Mouse (Mus musculus): Measurements from ENCODE around the gene Zbtb46. TPM values are rescaled to one million over a fixed set of nuclear protein-coding genes. Genes with fewer than 3 reads are reported as not detected.

The Zbtb46 gene
- 2.8 and 3.0 TPM in 2 replicates for polyA plus RNA-seq (2021; fragmentation: Nextera tagmentation)
- long read RNA-seq, experiment 1, partial matches to known transcripts: 4 of 5 reads
- long read RNA-seq, experiment 1, other reads (novel, unspliced or antisense): 0 of 5 reads
- long read RNA-seq, experiment 2, full-length matches to known transcripts: 29 of 37 reads
- long read RNA-seq, experiment 2, partial matches to known transcripts: 0 of 37 reads
- long read RNA-seq, experiment 2, other reads (novel, unspliced or antisense): 8 of 37 reads

DNA sequence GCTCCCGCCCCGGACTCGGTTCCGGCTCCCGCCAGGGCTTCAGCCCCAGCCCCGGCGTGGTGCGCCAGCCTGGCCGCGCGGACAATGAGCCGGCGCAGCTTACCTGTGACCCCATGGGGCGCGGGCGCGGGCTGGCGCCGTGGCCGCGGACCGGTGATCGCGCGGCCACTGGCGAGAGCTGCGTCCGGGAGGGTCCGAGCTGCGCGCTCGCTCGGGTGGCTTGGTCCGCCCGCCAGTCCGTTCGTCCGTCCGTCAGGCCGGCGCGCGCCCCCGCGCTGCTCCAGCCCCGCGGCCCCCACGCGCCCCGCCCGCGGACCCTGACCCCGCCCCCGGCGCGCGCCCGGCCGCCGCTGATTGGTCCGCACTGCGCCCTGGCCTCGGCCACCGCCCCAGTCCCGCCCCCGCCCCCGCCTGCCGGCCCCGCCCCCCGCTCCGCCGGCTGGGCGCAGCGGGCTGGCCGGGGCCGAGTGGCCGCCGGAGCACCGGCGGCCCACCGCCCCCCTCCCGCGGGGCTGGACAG, at the start of gene Zbtb46:
TSS of gene Zbtb46 (minus strand) at position 274 of the 520 bp plus-strand sequence.

DNA sequence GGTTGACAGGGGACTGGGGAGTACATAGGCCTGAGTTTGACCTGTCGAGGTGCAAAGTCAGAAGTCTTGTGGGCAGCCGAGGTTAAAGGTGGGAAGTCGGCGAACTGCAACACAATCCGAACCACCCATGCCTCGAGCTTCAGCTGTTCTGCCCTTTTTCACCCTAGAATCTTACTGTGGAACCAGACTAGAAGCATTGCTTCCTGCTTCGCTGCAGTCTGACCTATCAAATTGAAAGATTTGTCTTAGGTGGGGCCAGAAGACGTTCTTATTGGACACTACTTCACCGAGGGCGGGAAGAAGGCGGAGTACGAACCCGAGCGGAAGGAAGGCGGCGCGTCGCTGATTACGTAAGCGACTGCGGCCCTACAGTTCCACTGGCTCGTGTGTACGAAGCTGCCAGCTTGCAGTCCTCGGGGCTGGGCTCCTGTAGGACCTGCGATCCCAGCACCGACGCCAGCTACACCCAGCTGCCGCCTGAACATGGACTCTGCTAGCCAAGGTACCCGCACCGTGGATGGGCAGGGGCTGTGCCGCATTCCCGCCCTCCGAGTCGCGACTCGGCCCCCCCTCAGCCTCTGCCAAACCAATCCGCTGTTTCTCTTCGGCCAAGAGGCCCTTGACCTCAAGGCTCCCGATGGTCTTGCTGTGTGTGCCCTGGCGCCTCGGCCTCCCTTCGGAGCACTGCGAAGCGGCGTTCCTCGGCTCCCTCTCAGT, 37.8 kb upstream of the Zbtb46 start, which contains the start of gene Tpd52l2:
TSS of gene Tpd52l2 (plus strand) at position 312 of the 717 bp plus-strand sequence.

GRCm38 (mm10) chr2:181493156-181493927, 34.1 kb upstream of the Zbtb46 start, which contains the start of gene Abhd16b:
Gene Abhd16b, plus strand, starts transcription at chr2:181493206.

DNA sequence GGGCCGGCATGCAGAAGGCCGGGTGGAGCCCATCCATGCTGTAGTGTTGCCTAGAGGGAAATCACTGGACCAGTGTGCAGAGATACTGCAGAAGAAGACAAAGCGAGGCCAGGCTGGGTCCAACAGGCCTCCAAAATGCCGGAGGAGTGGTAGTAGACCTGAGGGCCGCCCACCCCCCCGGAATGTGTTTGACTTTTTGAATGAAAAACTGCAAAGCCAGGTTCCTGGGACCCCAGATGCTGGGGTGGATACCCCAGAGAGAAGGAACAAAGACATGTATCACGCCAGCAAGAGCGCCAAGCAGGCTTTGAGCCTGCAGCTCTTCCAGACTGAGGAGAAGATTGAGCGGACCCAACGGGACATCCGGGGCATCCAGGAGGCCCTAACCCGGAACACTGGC, 79.4 kb downstream of the Zbtb46 start, which contains the start of gene Lime1:
TSS of gene Lime1 (plus strand) at position 301 of the 400 bp plus-strand sequence.

GRCm38 (mm10) chr2:181364860-181365596, 94.2 kb downstream of the Zbtb46 start, which contains the start of the genes Zgpat and Arfrp1:
Gene Zgpat, plus strand, starts transcription at chr2:181364928.
Gene Arfrp1, minus strand, starts transcription at chr2:181365404.

Other genes starting within 250 kb of the Zbtb46 start
- 0.20 and 0.21 TPM in 2 replicates for gene Srms, start 246.2 kb downstream of the Zbtb46 start, polyA plus RNA-seq (2021; fragmentation: Nextera tagmentation)
- 0.40 and 0.74 TPM in 2 replicates for gene Fndc11, start 239.4 kb downstream of the Zbtb46 start, polyA plus RNA-seq (2021; fragmentation: Nextera tagmentation)
- 0.21 and 0.25 TPM in 2 replicates for gene Helz2, start 217.4 kb downstream of the Zbtb46 start, polyA plus RNA-seq (2021; fragmentation: Nextera tagmentation)
- gene Gmeb2, start 171.4 kb downstream of the Zbtb46 start, polyA plus RNA-seq (2021; fragmentation: Nextera tagmentation): 2.1 TPM in 2 replicates
- gene Stmn3, start 144.9 kb downstream of the Zbtb46 start, polyA plus RNA-seq (2021; fragmentation: Nextera tagmentation): 1,101 and 1,309 TPM in 2 replicates
- 1.5 and 2.6 TPM in 2 replicates for gene Rtel1, start 139.7 kb downstream of the Zbtb46 start, polyA plus RNA-seq (2021; fragmentation: Nextera tagmentation)
- 19.8 and 20.5 TPM in 2 replicates for gene Zgpat, start 94.5 kb downstream of the Zbtb46 start, polyA plus RNA-seq (2021; fragmentation: Nextera tagmentation)
- 52.9 and 56.3 TPM in 2 replicates for gene Arfrp1, start 94.0 kb downstream of the Zbtb46 start, polyA plus RNA-seq (2021; fragmentation: Nextera tagmentation)
- gene Lime1, start 79.3 kb downstream of the Zbtb46 start, polyA plus RNA-seq (2021; fragmentation: Nextera tagmentation): 2.0 and 2.8 TPM in 2 replicates
- not detected in 2 replicates for gene Abhd16b, start 33.8 kb upstream of the Zbtb46 start, polyA plus RNA-seq (2021; fragmentation: Nextera tagmentation)
- gene Tpd52l2, start 37.7 kb upstream of the Zbtb46 start, polyA plus RNA-seq (2021; fragmentation: Nextera tagmentation): 92.7 and 98.3 TPM in 2 replicates
- gene Dnajc5, start 61.1 kb upstream of the Zbtb46 start, polyA plus RNA-seq (2021; fragmentation: Nextera tagmentation): 113 and 124 TPM in 2 replicates
- 27.8 and 30.1 TPM in 2 replicates for gene Uckl1, start 125.5 kb upstream of the Zbtb46 start, polyA plus RNA-seq (2021; fragmentation: Nextera tagmentation)
- 51.0 and 58.7 TPM in 2 replicates for gene Prpf6, start 132.4 kb upstream of the Zbtb46 start, polyA plus RNA-seq (2021; fragmentation: Nextera tagmentation)
- 8.0 and 8.6 TPM in 2 replicates for gene Zfp512b, start 133.4 kb upstream of the Zbtb46 start, polyA plus RNA-seq (2021; fragmentation: Nextera tagmentation)
- gene Samd10, start 139.8 kb upstream of the Zbtb46 start, polyA plus RNA-seq (2021; fragmentation: Nextera tagmentation): 13.9 and 18.8 TPM in 2 replicates
- not detected in 2 replicates for gene Gm29797, start 197.6 kb upstream of the Zbtb46 start, polyA plus RNA-seq (2021; fragmentation: Nextera tagmentation)
- gene Sox18, start 212.2 kb upstream of the Zbtb46 start, polyA plus RNA-seq (2021; fragmentation: Nextera tagmentation): 2.4 and 4.7 TPM in 2 replicates
- gene Tcea2, start 220.9 kb upstream of the Zbtb46 start, polyA plus RNA-seq (2021; fragmentation: Nextera tagmentation): 54.4 and 58.7 TPM in 2 replicates
- gene Rgs19, start 234.6 kb upstream of the Zbtb46 start, polyA plus RNA-seq (2021; fragmentation: Nextera tagmentation): 48.8 and 52.4 TPM in 2 replicates
- gene Lkaaear1, start 239.0 kb upstream of the Zbtb46 start, polyA plus RNA-seq (2021; fragmentation: Nextera tagmentation): not detected in 2 replicates

All from layer of hippocampus, adult 6 months (tissue).